Mouse (Mus musculus) yolk sac, embryonic 10.5 days (tissue): ENCODE measurements at regions not wholly inside any gene's neighbourhood (a gene's known extent, or its start where the extent isn't known, plus 50 kb on each side); places are given as distances from the start of the nearest gene placed in this dataset.

Experiments
- DNase-seq: peaks from one replicate; pipeline ENCODE4 v3.0.0-alpha.2; 2017; ENCODE audit warnings: low spot score

- DNase-seq: no peak
Observed at GRCm38 (mm10) chr11:114330316-114330715, 263.5 kb upstream of the Sdk2 start.

- no peak for DNase-seq
Observed at GRCm38 (mm10) chr11:114322627-114323026, 255.8 kb upstream of the Sdk2 start.

- DNase-seq: no peak
Observed at GRCm38 (mm10) chr11:114321974-114322373, 255.1 kb upstream of the Sdk2 start.

GRCm38 (mm10) chr11:114321527-114321926, 254.7 kb upstream of the Sdk2 start:
- no peak for DNase-seq

GRCm38 (mm10) chr11:114315274-114315673, 248.4 kb upstream of the Sdk2 start:
- no peak for DNase-seq

- no peak for DNase-seq
Observed at GRCm38 (mm10) chr11:114313652-114314051, 246.8 kb upstream of the Sdk2 start.

- no peak for DNase-seq
Observed at GRCm38 (mm10) chr11:114311640-114312039, 244.8 kb upstream of the Sdk2 start.

GRCm38 (mm10) chr11:114303636-114304354, 236.9 kb upstream of the Sdk2 start:
- DNase-seq: no peak

- DNase-seq: no peak
Observed at GRCm38 (mm10) chr11:114300611-114301319, 233.9 kb upstream of the Sdk2 start.

GRCm38 (mm10) chr11:114296816-114297334, 230.0 kb upstream of the Sdk2 start:
- no peak for DNase-seq

GRCm38 (mm10) chr11:114294511-114295250, 227.8 kb upstream of the Sdk2 start:
- no peak for DNase-seq

GRCm38 (mm10) chr11:114291258-114291657, 224.4 kb upstream of the Sdk2 start:
- no peak for DNase-seq

GRCm38 (mm10) chr11:114289946-114290345, 223.1 kb upstream of the Sdk2 start:
- DNase-seq: no peak

GRCm38 (mm10) chr11:114284820-114285666, 218.2 kb upstream of the Sdk2 start:
- no peak for DNase-seq

GRCm38 (mm10) chr11:114283208-114283607, 216.4 kb upstream of the Sdk2 start:
- DNase-seq: no peak

- DNase-seq: no peak
Observed at GRCm38 (mm10) chr11:114282566-114282965, 215.7 kb upstream of the Sdk2 start.

- DNase-seq: no peak
Observed at GRCm38 (mm10) chr11:114281846-114282245, 215.0 kb upstream of the Sdk2 start.

GRCm38 (mm10) chr11:114281041-114281695, 214.3 kb upstream of the Sdk2 start:
- DNase-seq: no peak

- DNase-seq: no peak
Observed at GRCm38 (mm10) chr11:114277513-114278304, 210.9 kb upstream of the Sdk2 start.

GRCm38 (mm10) chr11:114270358-114271072, 203.7 kb upstream of the Sdk2 start:
- no peak for DNase-seq
